Mouse (Mus musculus): ENCODE results near the gene Fut2. TPM values are rescaled to one million over a fixed set of nuclear protein-coding genes. Genes with fewer than 3 reads are reported as not detected.

The Fut2 gene
- polyA plus RNA-seq, 1 experiment from 2014 or later, result 0.21 TPM

GRCm38 (mm10) chr7:45699523-45700141, 33.4 kb upstream of the Fut2 start, which contains the start of gene Car11:
Car11 (plus strand) TSS chr7:45699843.
- peaks cover 40% of the 10 kb centered on the region for H3K27me3 ChIP-seq (ENCODE audit: low read depth, poor library complexity, severe bottlenecking)
- no peaks in the 10 kb centered on the region for H3K36me3 ChIP-seq
- 1% methylated on average over 36 of the region's 36 CpGs for WGBS
- DNase-seq (ENCODE audit: low spot score), result no peak
- H3K9me3 ChIP-seq (replicated peaks), result no peaks in the 10 kb centered on the region
- peaks cover 51% of the 10 kb centered on the region for H3K4me1 ChIP-seq
- peak within 1 kb of the TSS; percentile 51 for H3K4me3 ChIP-seq
- peak within 1 kb of the TSS; percentile 72 for H3K27ac ChIP-seq

DNA sequence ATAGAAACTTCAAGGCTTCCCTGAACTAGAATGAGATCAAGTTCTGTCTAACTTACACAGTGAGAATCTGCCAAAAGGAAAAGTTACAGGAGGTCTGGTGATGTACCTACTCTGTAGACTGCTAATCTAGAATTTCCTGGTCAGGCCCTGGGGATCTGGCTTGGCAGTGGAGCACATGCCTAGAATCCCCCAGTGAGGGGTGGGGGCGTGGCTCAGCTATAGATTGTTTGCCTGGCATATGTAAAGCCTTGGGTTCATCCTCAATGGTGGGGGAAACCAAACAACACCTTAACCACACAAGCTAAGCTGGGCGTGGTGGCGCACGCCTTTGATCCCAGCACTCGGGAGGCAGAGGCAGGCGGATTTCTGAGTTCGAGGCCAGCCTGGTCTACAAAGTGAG, 31.7 kb upstream of the Fut2 start:
- no peak overlapping the region for H3K27ac ChIP-seq
- H3K27me3 ChIP-seq (ENCODE audit: low read depth, poor library complexity, severe bottlenecking), result peaks cover 40% of the 10 kb centered on the region
- 87% methylated on average over 7 of the region's 7 CpGs for WGBS
- H3K9me3 ChIP-seq (replicated peaks), result no peaks in the 10 kb centered on the region
- H3K4me1 ChIP-seq, result peaks cover 46% of the 10 kb centered on the region
- no peak for DNase-seq (ENCODE audit: low spot score)
- H3K36me3 ChIP-seq, result no peaks in the 10 kb centered on the region
- no peak overlapping the region for H3K4me3 ChIP-seq

- Histone ChIP-seq H3K36me3 (no peaks in the 10 kb centered on the region), H3K4me3 (no peak overlapping the region), H3K4me1 (peaks cover 39% of the 10 kb centered on the region), H3K9me3 (replicated peaks) (no peaks in the 10 kb centered on the region), H3K27ac (peak overlapping the region; percentile 76), H3K27me3 (ENCODE audit: low read depth, poor library complexity, severe bottlenecking) (peaks cover 25% of the 10 kb centered on the region)
- 14% methylated on average over 6 of the region's 6 CpGs for WGBS
- DNase-seq (ENCODE audit: low spot score), result peak; percentile 76
Measured at GRCm38 (mm10) chr7:45695098-45695497, 28.9 kb upstream of the Fut2 start.

DNA sequence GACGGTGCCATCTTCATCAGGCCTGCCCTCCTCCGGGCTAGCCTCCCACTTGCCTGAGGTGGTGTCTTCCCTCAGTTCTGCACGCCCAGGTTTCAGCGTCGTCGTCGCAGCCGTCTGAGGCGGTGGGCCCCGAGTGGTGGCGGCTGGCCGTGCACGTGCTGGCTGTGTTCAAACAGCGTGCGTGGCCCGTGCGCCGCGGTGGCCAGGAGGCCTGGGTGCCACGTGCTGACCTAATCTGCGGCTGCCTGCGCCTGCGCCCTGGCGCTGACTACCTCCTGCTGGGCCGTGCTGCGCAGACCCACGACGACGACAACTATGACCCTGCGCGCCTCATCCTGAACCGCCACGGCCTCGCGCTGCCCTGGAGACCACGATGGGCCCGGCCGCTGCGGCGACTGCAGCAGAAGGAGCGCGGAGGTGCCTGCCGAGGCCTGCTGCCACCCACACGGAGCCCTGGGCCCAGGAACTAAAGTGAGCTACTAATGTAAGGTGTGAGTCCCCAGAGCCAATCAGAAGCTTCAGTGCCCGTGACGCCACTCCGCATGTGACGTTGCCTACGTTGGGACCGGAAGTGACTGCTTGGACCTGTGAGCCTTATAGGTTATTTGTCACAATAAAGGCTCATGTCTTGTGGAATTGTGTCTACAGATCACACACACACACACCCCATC, 27.9 kb upstream of the Fut2 start, which contains the start of gene Sec1:
TSS of gene Sec1 (minus strand) at position 482 of the 671 bp plus-strand sequence.
- 90% methylated on average over 50 of the region's 50 CpGs for WGBS
- Histone ChIP-seq H3K9me3 (replicated peaks) (no peaks in the 10 kb centered on the region), H3K36me3 (no peaks in the 10 kb centered on the region), H3K4me1 (peaks cover 30% of the 10 kb centered on the region), H3K27ac (peak within 1 kb of the TSS; percentile 76), H3K4me3 (no peak within 1 kb of the TSS), H3K27me3 (ENCODE audit: low read depth, poor library complexity, severe bottlenecking) (peaks cover 14% of the 10 kb centered on the region)
- DNase-seq (ENCODE audit: low spot score), result no peak

- Histone ChIP-seq H3K27ac (0 out of 2 replicates have a peak overlapping the region, but pooled peaks have one; percentile 30), H3K36me3 (no peaks in the 10 kb centered on the region), H3K4me1 (peaks cover 33% of the 10 kb centered on the region), H3K27me3 (ENCODE audit: low read depth, poor library complexity, severe bottlenecking) (no peaks in the 10 kb centered on the region), H3K9me3 (replicated peaks) (no peaks in the 10 kb centered on the region), H3K4me3 (no peak overlapping the region)
- no peak for DNase-seq (ENCODE audit: low spot score)
- WGBS, result 85% methylated on average over 2 of the region's 2 CpGs
Measured at GRCm38 (mm10) chr7:45692364-45692763, 26.2 kb upstream of the Fut2 start.

DNA sequence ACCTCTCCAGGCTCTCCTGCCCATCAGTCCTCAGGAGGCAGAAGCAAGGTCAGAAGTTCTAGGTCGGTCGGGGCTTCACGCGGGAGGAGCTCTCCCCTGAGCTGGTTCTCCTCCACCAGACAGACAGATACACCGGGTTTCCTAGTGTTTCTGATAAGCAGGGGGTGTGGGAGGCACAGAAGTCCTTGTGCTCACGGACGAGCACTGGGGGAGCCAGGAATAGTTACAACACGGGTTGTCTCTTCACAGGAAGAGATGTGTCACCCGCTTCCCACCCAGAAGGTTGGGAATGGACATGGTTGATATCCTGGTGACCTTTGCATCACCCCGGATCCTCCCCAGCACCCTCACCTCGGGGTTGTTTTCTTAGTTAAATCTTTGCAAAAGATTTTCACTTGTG, 23.6 kb upstream of the Fut2 start:
- DNase-seq (ENCODE audit: low spot score), result no peak
- Histone ChIP-seq H3K36me3 (no peaks in the 10 kb centered on the region), H3K4me3 (no peak overlapping the region), H3K9me3 (replicated peaks) (no peaks in the 10 kb centered on the region), H3K4me1 (peaks cover 41% of the 10 kb centered on the region), H3K27ac (no peak overlapping the region), H3K27me3 (ENCODE audit: low read depth, poor library complexity, severe bottlenecking) (no peaks in the 10 kb centered on the region)
- whole genome bisulfite sequencing, result 82% methylated on average over 11 of the region's 11 CpGs

DNA sequence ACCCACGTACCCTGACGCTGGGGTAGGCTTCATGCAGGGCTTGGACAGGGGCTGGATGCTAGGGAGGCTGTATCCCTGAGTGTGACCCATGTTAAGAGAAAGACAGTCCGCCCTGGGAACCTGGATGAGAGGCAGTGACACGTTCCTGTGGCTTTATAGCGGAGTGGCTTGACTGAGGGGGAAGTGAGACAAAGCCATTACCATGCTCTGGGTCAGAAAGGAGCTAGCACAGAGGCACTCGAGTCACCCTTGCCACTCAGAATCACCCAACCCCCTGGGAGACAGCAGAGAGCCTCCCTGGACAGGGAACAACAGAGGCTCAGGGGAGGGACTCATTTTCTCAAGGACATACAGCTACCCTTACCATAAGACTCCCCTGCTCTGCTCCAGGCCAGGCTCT, 22.9 kb upstream of the Fut2 start:
- WGBS, result 61% methylated on average over 6 of the region's 6 CpGs
- Histone ChIP-seq H3K27ac (peak overlapping the region; percentile 7; the same call in 1 of the 2 replicates), H3K27me3 (ENCODE audit: low read depth, poor library complexity, severe bottlenecking) (no peaks in the 10 kb centered on the region), H3K4me1 (peaks cover 38% of the 10 kb centered on the region), H3K4me3 (no peak overlapping the region), H3K9me3 (replicated peaks) (no peaks in the 10 kb centered on the region), H3K36me3 (no peaks in the 10 kb centered on the region)
- DNase-seq (ENCODE audit: low spot score), result no peak

GRCm38 (mm10) chr7:45686841-45687240, 20.6 kb upstream of the Fut2 start:
- no peaks in the 10 kb centered on the region for H3K27me3 ChIP-seq (ENCODE audit: low read depth, poor library complexity, severe bottlenecking)
- no peak for DNase-seq (ENCODE audit: low spot score)
- H3K36me3 ChIP-seq, result no peaks in the 10 kb centered on the region
- WGBS, result 89% methylated on average over 3 of the region's 3 CpGs
- H3K27ac ChIP-seq, result no peak overlapping the region; the same call in 1 of the 2 replicates
- peaks cover 54% of the 10 kb centered on the region for H3K4me1 ChIP-seq
- no peaks in the 10 kb centered on the region for H3K9me3 ChIP-seq (replicated peaks)
- no peak overlapping the region for H3K4me3 ChIP-seq

GRCm38 (mm10) chr7:45685811-45686210, 19.6 kb upstream of the Fut2 start:
- Histone ChIP-seq H3K4me3 (peak overlapping the region; percentile 9; the same call in 1 of the 2 replicates), H3K9me3 (replicated peaks) (no peaks in the 10 kb centered on the region), H3K27ac (peak overlapping the region; percentile 54), H3K4me1 (peaks cover 54% of the 10 kb centered on the region), H3K27me3 (ENCODE audit: low read depth, poor library complexity, severe bottlenecking) (no peaks in the 10 kb centered on the region), H3K36me3 (no peaks in the 10 kb centered on the region)
- WGBS, result 39% methylated on average over 10 of the region's 10 CpGs
- DNase-seq (ENCODE audit: low spot score), result no peak

GRCm38 (mm10) chr7:45683396-45684050, 17.3 kb upstream of the Fut2 start, which contains the start of gene Ntn5:
Ntn5 (plus strand) TSS chr7:45684022.
- Histone ChIP-seq H3K27ac (peak within 1 kb of the TSS; percentile 84), H3K36me3 (no peaks in the 10 kb centered on the region), H3K4me1 (peaks cover 43% of the 10 kb centered on the region), H3K27me3 (ENCODE audit: low read depth, poor library complexity, severe bottlenecking) (no peaks in the 10 kb centered on the region), H3K4me3 (peak within 1 kb of the TSS; percentile 20; the same call in 1 of the 2 replicates), H3K9me3 (replicated peaks) (no peaks in the 10 kb centered on the region)
- DNase-seq (ENCODE audit: low spot score), result no peak
- 72% methylated on average over 7 of the region's 7 CpGs for WGBS

- no peaks in the 10 kb centered on the region for H3K27me3 ChIP-seq (ENCODE audit: low read depth, poor library complexity, severe bottlenecking)
- H3K9me3 ChIP-seq (replicated peaks), result no peaks in the 10 kb centered on the region
- peak overlapping the region; percentile 20; the same call in 1 of the 2 replicates for H3K4me3 ChIP-seq
- H3K27ac ChIP-seq, result peak overlapping the region; percentile 84
- peak; percentile 96 for DNase-seq (ENCODE audit: low spot score)
- 31% methylated on average over 14 of the region's 14 CpGs for WGBS
- H3K36me3 ChIP-seq, result no peaks in the 10 kb centered on the region
- H3K4me1 ChIP-seq, result peaks cover 43% of the 10 kb centered on the region
Measured at GRCm38 (mm10) chr7:45682144-45683126, 16.2 kb upstream of the Fut2 start.
